ENCODE assay signal across 23 mouse cellular contexts in genomic region chr1:75888499-75889208, GRCm38 (mm10).
DNase-seq lines count a peak whose midpoint lies in the region; ATAC-seq and TF ChIP-seq lines count a peak whose summit lies in the region.
"Had no signal": no experiment of that assay in that cellular context is flagged by ENCODE, and none has a peak within 500 bp of the region (broad histone marks: within the 10 kb centered on the region; RNA-seq: fewer than 3 reads in every experiment).

No protein-coding gene starts in this region.

- ATAC-seq in midbrain, embryonic 13.5 days, result no peak
- ATAC-seq in midbrain, embryonic 15.5 days (replicated peaks), result no peak
- no peak for ATAC-seq in embryonic facial prominence, embryonic 14.5 days (ENCODE audit: low read depth)
- ATAC-seq in limb, embryonic 13.5 days (ENCODE audit: low FRiP score, low read depth), result no peak

- 8% methylated on average over 9 of the region's 9 CpGs for WGBS in midbrain, embryonic 13.5 days
- WGBS in midbrain, embryonic 15.5 days, result 9% methylated on average over 9 of the region's 9 CpGs
- WGBS in embryonic facial prominence, embryonic 14.5 days, result 19% methylated on average over 9 of the region's 9 CpGs
- 27% methylated on average over 9 of the region's 9 CpGs for WGBS in limb, embryonic 13.5 days
- 35% methylated on average over 9 of the region's 9 CpGs for WGBS in kidney, adult 2 months

- DNase-seq in R1 (ENCODE audit: low read depth, low spot score), result peak; percentile 77
- no peak for DNase-seq in embryonic facial prominence, embryonic 14.5 days (ENCODE audit: low spot score)
- DNase-seq in right cerebral cortex, postnatal 25 days, result no peak
- DNase-seq in kidney, adult 2 months, result no peak
- DNase-seq: cerebellum, adult 2 months; cerebellum, postnatal 36 days; gastrocnemius, postnatal 14 days; heart, adult 18-20 months; kidney, adult 18-20 months; kidney, postnatal 14 days; layer of hippocampus, postnatal 36 days; left cerebral cortex, postnatal 4 days; lung, postnatal 4 days; thymus, postnatal 25 days had no signal

- no peak for TF ChIP-seq POLR2A in kidney, adult 2 months (IDR thresholded peaks at IDR 0.05; ENCODE audit: low read depth, low read length)

- H3K9ac ChIP-seq in midbrain, embryonic 13.5 days (replicated peaks), result no peak overlapping the region
- no peak overlapping the region for H3K9ac ChIP-seq in midbrain, embryonic 15.5 days
- H3K9ac ChIP-seq in embryonic facial prominence, embryonic 14.5 days (ENCODE audit: low read depth, low read length), result no peak overlapping the region
- H3K9ac ChIP-seq in limb, embryonic 13.5 days, result no peak overlapping the region
- H3K9ac ChIP-seq: heart, embryonic 13.5 days; liver, embryonic 14.5 days; lung, embryonic 15.5 days had no signal

- H3K27me3 ChIP-seq in midbrain, embryonic 13.5 days, result peaks cover 5% of the 10 kb centered on the region; the same call in 1 of the 2 replicates
- H3K27me3 ChIP-seq in midbrain, embryonic 15.5 days (replicated peaks), result no peaks in the 10 kb centered on the region
- no peaks in the 10 kb centered on the region for H3K27me3 ChIP-seq in embryonic facial prominence, embryonic 14.5 days (replicated peaks; ENCODE audit: control insufficient read depth, insufficient read depth, low read length)
- H3K27me3 ChIP-seq in limb, embryonic 13.5 days, result no peaks in the 10 kb centered on the region
- H3K27me3 ChIP-seq in kidney, adult 2 months (replicated peaks; ENCODE audit: control insufficient read depth, insufficient read depth, low read length), result no peaks in the 10 kb centered on the region; the same call in 1 of the 2 replicates
- H3K27me3 ChIP-seq: heart, embryonic 13.5 days; lung, embryonic 15.5 days had no signal

- TF ChIP-seq CTCF in kidney, adult 2 months (conservative IDR thresholded peaks at IDR 0.05; ENCODE audit: insufficient read depth, insufficient read length, low read depth, low read length), result no peak

- H3K27ac ChIP-seq in midbrain, embryonic 13.5 days, result no peak overlapping the region
- no peak overlapping the region for H3K27ac ChIP-seq in midbrain, embryonic 15.5 days
- 0 out of 2 replicates have a peak overlapping the region, but pooled peaks have one; percentile 40 for H3K27ac ChIP-seq in embryonic facial prominence, embryonic 14.5 days (replicated peaks; ENCODE audit: low read depth, low read length)
- H3K27ac ChIP-seq in limb, embryonic 13.5 days, result peak overlapping the region; percentile 58; the same call in 1 of the 2 replicates
- H3K27ac ChIP-seq in kidney, adult 2 months (ENCODE audit: insufficient read depth, low read depth, low read length), result no peak overlapping the region
- H3K27ac ChIP-seq: heart, embryonic 13.5 days; layer of hippocampus, adult 2 months; liver, embryonic 14.5 days; lung, embryonic 15.5 days had no signal

- peaks cover 3% of the 10 kb centered on the region; the same call in 1 of the 2 replicates for H3K9me3 ChIP-seq in midbrain, embryonic 13.5 days
- no peaks in the 10 kb centered on the region for H3K9me3 ChIP-seq in midbrain, embryonic 15.5 days
- peaks cover 9% of the 10 kb centered on the region; the same call in 1 of the 2 replicates for H3K9me3 ChIP-seq in embryonic facial prominence, embryonic 14.5 days (ENCODE audit: control insufficient read depth, low read length)
- peaks cover 11% of the 10 kb centered on the region for H3K9me3 ChIP-seq in limb, embryonic 13.5 days
- H3K9me3 ChIP-seq: lung, embryonic 15.5 days had no signal

- no peaks in the 10 kb centered on the region for H3K36me3 ChIP-seq in midbrain, embryonic 13.5 days
- H3K36me3 ChIP-seq in midbrain, embryonic 15.5 days (replicated peaks), result no peaks in the 10 kb centered on the region
- H3K36me3 ChIP-seq in embryonic facial prominence, embryonic 14.5 days (ENCODE audit: control insufficient read depth, insufficient read depth, low read length), result no peaks in the 10 kb centered on the region
- H3K36me3 ChIP-seq in limb, embryonic 13.5 days, result no peaks in the 10 kb centered on the region
- H3K36me3 ChIP-seq in kidney, adult 2 months (ENCODE audit: control insufficient read depth, insufficient read depth, low read length), result no peaks in the 10 kb centered on the region
- H3K36me3 ChIP-seq: heart, embryonic 13.5 days; lung, embryonic 15.5 days had no signal

- no peak overlapping the region for H3K4me3 ChIP-seq in midbrain, embryonic 13.5 days (replicated peaks)
- H3K4me3 ChIP-seq in midbrain, embryonic 15.5 days, result no peak overlapping the region
- no peak overlapping the region for H3K4me3 ChIP-seq in embryonic facial prominence, embryonic 14.5 days (ENCODE audit: low read depth, low read length)
- H3K4me3 ChIP-seq in limb, embryonic 13.5 days, result no peak overlapping the region
- no peak overlapping the region for H3K4me3 ChIP-seq in kidney, adult 2 months (ENCODE audit: insufficient read depth, low read depth, low read length)
- H3K4me3 ChIP-seq: erythroblast, embryonic 14.5 days; heart, embryonic 13.5 days; layer of hippocampus, adult 2 months; lung, embryonic 15.5 days; myocyte had no signal

- peak overlapping the region; percentile 34 for H3K4me2 ChIP-seq in midbrain, embryonic 13.5 days (replicated peaks)
- H3K4me2 ChIP-seq in midbrain, embryonic 15.5 days, result no peak overlapping the region
- no peak overlapping the region for H3K4me2 ChIP-seq in embryonic facial prominence, embryonic 14.5 days (ENCODE audit: low read depth, low read length)
- no peak overlapping the region for H3K4me2 ChIP-seq in limb, embryonic 13.5 days (replicated peaks)
- H3K4me2 ChIP-seq: heart, embryonic 13.5 days; lung, embryonic 15.5 days had no signal

- H3K4me1 ChIP-seq in midbrain, embryonic 13.5 days (replicated peaks), result peaks cover 15% of the 10 kb centered on the region
- H3K4me1 ChIP-seq in midbrain, embryonic 15.5 days, result peaks cover 6% of the 10 kb centered on the region
- peaks cover 26% of the 10 kb centered on the region for H3K4me1 ChIP-seq in embryonic facial prominence, embryonic 14.5 days (ENCODE audit: control insufficient read depth, insufficient read depth, low read length)
- peaks cover 54% of the 10 kb centered on the region for H3K4me1 ChIP-seq in limb, embryonic 13.5 days
- no peaks in the 10 kb centered on the region for H3K4me1 ChIP-seq in kidney, adult 2 months (ENCODE audit: control insufficient read depth, insufficient read depth, low read length)
- H3K4me1 ChIP-seq: heart, embryonic 13.5 days; lung, embryonic 15.5 days had no signal

Comparison
In these comparisons a context has a peak if more than half of its experiments do, and no peak if none do; other contexts are left out.
1. H3K27ac ChIP-seq: peak in embryonic facial prominence, embryonic 14.5 days (single experiment) and limb, embryonic 13.5 days (single experiment); none in midbrain, embryonic 13.5 days (single experiment), midbrain, embryonic 15.5 days (single experiment) and kidney, adult 2 months (single experiment).